Mouse (Mus musculus) left cerebral cortex, postnatal 14 days (tissue): ENCODE measurements around the gene Wee2. TPM values are rescaled to one million over a fixed set of nuclear protein-coding genes. Genes with fewer than 3 reads are reported as not detected.

Experiments
- DNase-seq, 2 experiments: peaks; one replicate each; pipeline ENCODE4 v3.0.0; 2021 to 2022; ENCODE audit warnings: low spot score in 2 of 2, mixed read lengths in 1 of 2
- intact Hi-C: fragments of 180-260 bp; cut with DNase I; formaldehyde crosslinking; loops from one replicate; pipeline ENCODE4 v1.15.1; 2025
- long read RNA-seq, 2 experiments: library from polyadenylated mRNA; stranded (forward); transcript quantifications; one replicate each; pipeline ENCODE4 v2.0.0; 2021
- total RNA-seq, 2 experiments: library from RNA; stranded (reverse); gene quantifications; 2 replicates each; pipeline ENCODE4 v1.2.3; 2021

Gene Wee2
- total RNA-seq: not detected
- long read RNA-seq, experiment 1: 0 reads
- long read RNA-seq, experiment 2: 0 reads

DNA sequence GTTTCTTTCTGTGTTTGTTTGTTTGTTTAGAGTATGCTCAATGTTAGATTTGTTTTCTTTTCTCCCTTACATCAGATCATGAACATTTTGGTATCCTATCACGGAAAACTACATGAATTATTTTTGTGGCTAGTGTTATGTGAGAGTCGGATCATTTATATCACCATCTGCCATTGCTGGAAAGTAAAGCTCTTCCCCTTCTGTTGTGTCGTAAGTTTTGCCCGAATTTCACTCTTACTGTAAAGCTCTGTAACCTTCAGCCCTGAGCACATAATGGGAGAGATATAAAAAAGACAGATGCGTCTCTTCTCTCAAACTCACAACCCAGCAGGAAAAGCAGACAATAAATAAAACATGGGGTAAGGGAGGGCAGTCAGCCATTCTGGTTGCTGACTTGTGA is at the start of gene Wee2:
TSS of gene Wee2 (plus strand) at position 153 of the 400 bp plus-strand sequence.
- no peak for DNase-seq
- intact Hi-C loops: loop anchor here (5.0 kb wide), 1 partner anchor 33 kb away; the partner anchor contains the start of gene Ssbp1

DNA sequence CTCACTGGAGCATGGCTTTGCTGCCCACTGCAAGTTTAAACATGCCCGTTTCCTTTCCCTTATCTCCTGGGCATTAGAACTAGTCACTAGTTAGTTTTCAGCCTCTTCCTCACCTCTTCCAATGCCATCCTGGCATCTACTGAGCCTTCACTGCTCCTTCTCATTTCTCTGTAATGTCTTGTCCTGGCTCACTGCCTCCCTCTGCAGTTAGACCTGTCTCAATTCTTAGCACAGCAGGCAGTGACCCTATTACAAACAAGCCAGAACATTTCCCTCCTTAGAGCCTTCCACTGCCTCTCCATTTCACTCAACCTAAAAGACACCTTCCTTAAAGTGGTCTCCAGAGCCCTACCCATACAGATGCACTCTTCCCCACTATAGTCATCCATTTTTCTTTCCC is 47.9 kb upstream of the Wee2 start:
- no peak for DNase-seq
- intact Hi-C loops: loop anchor here (10.0 kb wide), 1 partner anchor 796 kb away; the partner anchor contains the start of gene Ndufb2

DNA sequence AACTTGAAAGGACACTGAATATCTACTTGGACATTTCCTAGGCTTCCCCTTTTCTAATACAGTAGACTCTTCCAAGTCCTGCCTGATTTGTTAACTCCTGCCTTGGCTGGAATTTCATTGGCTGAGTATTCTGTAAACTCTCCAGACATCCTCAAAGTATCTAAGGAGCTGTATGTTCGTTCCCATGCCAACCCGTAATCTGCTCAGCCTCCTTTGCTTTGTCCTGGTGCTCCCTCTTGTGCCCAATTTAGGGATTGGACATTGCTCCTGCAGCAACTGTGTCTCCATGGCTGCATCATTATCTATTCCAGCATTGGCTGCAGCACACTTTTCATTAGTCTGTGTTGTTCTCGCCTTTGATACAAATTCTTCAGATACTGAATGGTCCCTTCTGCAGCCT is 45.7 kb upstream of the Wee2 start:
- intact Hi-C loops: loop anchor here (2.0 to 10.0 kb wide), 2 partner anchors 522 to 798 kb away; partner anchors contain the start of gene Ndufb2
- DNase-seq: peak; percentile 92 to 97

DNA sequence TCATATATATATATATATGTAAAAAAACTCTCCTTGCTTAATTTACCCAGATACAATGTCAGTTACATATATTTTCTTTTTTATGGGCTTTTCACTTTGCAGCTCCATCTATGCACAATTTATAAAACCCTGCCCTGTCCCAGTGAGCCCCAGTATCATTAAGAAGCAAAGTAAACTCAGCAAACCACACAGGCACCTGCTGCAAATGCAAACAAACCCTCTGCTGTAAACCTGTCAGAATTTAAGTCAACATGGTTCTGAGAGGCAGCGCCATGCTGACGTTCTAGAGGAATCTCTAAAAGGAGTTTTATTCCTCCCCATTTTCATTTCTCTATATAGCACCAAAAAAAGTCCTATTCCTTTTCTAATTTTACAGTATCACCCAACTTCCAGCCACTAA is 36.9 kb upstream of the Wee2 start:
- intact Hi-C loops: no loop called here
- no peak for DNase-seq

DNA sequence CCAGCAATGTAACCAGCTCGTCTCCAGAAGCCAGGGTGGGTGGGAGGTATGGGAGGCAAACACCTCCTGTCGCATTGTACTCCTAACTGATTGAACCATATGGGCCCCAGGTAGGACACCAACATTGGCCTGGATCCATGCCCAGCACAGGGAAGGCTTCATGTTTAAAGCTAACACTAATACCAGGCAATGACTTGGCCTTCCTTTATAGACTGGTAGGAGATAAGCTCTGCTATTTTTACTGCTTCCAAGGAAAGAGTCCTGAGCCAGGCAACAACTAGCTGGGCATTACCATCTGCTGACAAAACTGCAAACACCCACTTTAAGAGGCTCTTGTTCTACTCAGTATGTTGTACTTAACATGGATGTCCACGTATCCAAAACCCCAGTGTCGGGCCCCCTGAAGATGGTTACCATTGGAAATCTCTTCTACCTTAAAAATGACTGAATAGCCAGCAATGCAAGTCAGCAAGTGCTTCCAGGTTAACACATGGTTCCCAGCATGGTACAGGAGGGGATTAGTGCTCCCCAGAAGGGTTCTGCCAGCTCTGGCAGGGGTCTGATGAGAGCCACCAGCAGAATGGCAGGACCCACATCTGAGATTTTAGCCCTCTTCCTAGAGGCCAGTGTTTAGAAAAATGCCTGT is 35.1 kb upstream of the Wee2 start:
- no peak for DNase-seq
- intact Hi-C loops: no loop called here

DNA sequence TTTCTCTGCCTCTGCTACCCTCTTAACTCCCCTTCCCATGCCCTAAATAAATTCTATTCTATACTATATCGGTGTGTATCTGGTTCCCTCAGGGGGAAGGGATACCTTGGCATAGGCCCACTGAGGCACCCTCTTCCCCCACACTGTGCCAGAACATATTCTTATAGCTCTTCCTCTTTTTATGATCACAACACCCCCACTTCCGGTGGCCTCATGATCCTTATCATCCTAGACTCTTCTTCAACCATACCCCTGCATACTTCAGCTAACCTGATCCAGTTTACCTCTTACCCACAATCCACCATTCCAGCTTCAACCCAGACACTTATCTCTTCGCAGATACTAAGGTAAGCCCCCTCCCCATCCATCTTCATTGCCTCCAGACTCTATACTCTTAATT is 27.8 kb upstream of the Wee2 start:
- intact Hi-C loops: no loop called here
- no peak for DNase-seq

DNA sequence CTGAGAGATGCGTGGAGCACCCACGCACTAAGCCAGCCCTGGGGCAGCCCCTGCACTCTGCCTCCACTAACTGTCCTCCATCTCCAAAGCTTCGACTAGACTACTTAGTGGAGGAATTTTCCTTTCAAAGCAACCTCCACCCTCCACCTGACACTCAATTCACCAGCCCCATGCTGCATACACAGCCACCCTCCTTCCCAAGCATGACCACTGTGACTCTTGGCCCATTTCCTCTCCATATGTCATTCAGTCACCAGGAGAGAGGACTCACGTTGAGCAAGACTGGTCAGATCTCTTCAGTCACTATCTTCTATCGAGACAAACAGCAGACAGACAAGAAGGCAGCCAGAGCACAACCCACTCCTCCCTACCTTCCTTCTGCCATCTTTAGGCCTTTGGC is 25.8 kb upstream of the Wee2 start:
- intact Hi-C loops: no loop called here
- no peak for DNase-seq

DNA sequence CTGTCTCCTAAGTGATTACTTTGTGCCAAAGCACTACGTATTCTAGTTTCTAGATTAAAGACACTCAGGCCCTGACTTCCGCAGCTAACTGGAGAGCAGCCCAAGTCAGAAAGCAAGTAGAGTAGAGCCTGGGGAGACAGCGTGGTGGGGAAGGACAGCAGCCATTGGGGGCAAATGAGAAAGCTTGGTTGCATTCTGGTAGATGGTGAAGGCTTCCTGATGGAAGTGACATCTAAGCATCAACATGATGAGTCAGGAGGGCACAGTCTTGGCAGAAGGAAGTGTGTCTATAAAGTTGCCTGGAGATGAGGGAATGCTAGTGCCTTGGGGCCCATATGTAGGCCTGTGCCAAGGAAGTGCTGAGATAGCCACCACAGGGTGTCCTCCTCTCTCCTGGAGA is 25.3 kb upstream of the Wee2 start:
- intact Hi-C loops: no loop called here

DNA sequence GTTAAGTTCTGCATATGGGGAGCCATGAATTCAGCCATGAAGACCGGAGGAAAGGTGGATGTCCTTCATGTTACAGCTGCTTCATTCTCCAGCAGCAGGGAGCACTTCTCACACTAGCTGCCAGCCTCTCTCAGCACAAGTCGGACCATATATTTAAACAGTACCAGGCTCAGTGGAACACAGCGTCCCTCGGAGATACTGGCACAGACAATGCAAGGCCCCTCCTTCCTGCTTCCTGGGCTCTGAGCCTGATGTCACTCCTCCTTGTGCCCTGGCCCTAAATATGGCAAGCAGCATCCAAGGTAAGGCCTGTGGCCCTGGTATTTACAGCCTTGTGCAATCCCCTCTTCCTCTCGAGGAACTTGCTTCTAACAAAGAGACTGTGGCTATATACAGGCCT is 23.1 kb upstream of the Wee2 start:
- intact Hi-C loops: no loop called here

More for the DNA sequence above, 25.3 kb upstream of the Wee2 start:
- no peak for DNase-seq

DNA sequence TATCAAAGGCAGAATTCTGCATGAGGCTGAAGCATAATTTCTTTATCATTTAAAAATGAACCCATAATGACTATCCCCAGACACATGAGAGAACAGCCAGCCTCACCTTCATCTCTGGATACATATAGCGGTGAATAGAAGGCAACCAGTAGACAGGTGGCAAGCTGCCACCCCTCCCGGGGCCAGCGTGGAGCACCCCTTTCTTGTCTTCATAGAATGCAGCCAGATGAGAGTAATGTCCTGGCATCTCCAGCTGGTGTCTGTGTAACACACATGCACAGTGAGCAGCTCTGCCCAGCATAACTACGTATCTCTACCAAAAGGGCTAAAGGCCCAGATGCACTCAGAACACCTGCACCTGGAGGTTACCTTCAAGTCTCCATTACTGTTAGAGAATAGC is 20.5 kb upstream of the Wee2 start:
- intact Hi-C loops: no loop called here
- no peak for DNase-seq

More for the DNA sequence above, 23.1 kb upstream of the Wee2 start:
- DNase-seq: no peak

DNA sequence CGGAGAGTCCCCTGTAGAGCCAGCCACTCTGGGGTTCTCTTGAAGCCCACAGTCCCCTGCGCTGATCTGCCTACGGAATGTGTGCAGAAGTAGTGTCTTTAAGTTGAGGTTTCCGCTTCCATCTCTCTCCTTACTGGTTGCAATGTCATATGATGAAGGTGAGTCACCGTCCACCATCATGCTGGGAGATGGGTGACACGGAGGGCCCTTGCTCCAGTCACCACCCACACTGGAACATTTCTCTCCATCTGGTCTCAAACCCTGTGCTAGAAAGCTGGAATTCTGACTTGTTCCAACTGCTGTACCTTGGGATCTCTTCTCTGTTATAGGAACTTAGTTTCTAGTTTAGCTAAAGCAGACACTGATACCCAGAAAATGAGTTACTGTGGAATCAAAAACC is 17.8 kb upstream of the Wee2 start:
- no peak for DNase-seq
- intact Hi-C loops: no loop called here

DNA sequence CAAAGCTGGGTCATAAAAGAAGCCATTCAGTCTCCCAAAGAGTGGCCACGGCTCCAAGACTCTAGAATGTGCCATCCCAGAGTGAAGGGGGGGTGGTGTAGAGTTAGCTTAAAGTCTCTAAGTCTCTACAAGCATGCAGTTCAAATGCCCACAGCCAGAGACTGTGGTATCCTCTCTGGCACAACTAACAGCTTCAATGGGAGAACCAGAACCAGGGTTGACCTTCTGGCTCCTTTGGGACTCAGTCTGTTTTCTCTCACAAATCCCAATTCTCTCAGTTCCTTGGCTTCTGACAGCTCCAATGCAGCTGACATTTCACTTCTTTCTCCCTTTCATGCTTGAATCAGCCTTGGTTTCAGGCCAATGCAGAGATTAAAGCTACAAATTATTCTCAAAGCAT is 15.9 kb upstream of the Wee2 start:
- no peak for DNase-seq
- intact Hi-C loops: no loop called here

DNA sequence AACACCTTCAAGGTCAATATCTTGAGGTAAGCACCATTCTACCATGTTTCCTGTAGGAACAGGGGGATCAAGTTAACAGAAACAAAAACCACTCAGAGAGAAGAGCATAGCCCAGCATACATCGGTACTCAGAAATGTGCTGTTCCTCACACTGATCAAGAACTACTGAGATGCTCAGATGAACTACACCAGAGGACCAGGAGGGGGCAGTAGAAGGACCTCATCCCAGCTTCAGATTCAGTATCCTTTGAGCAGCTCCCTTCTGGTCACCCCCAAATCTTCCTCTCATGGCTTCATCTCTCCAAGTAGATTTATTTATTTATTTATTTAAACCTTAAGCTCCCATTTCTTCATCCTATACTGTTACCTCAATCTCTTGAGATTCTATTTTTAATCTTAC is 15.1 kb upstream of the Wee2 start:
- intact Hi-C loops: no loop called here
- peak; percentile 37 to 70 for DNase-seq

DNA sequence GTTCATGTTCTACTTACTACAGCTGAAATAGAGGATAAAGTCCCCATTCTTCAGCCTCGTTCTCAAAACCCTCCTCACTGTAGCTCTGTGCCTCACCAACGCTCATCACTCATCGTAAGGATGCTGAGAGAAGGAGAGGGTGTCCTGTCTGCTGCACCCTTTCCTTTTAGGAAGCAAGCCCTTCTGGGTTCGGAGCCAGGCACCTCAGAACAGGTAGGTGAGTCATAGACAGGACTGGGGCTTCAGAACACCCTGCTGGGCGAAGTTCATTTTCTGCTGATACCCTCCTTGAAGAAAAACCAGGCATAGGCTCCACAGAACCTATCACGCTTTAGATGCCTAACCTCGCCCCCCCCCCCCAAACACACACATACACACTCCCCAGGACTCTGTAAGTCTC is 11.4 kb upstream of the Wee2 start:
- intact Hi-C loops: no loop called here
- no peak for DNase-seq

DNA sequence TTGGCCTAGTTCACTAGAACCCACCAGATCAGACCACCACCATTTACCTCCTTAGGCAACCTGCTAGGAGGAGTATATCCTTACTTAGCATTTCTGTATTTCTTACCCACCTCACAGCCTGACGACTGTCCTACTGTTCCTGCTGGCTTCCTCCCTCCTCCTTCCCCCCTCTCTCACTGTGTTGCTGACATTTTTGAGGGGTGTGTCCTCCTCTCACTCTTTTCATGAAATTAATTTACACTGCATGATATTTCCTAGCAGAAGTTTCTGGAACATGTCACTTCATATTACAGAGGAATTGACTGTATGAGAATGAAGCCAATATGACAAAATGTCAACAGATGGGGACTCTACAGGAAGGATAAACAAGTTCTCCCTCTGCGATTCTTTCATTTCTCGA is 10.2 kb upstream of the Wee2 start:
- intact Hi-C loops: no loop called here
- DNase-seq: no peak

DNA sequence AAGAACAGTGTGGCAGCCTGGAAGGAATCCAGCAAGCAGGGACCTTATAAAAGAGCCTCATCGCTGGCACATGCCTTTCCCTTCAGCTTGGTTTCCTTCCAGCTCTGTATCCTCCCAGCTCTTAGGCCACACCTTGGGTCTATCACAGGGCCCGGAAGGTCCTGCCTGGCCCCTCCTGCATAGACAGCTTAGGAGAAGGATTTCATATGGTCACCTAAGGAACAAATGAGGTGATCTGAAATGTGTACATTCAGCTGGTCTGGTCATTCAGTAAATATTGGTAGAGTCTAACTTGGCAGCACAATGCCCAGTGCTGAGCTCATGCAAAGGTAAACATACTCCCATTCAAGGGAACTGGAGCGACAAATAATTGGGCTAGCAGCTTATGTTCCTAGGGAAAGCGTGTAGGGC is 9.4 kb upstream of the Wee2 start:
- intact Hi-C loops: no loop called here
- no peak for DNase-seq

DNA sequence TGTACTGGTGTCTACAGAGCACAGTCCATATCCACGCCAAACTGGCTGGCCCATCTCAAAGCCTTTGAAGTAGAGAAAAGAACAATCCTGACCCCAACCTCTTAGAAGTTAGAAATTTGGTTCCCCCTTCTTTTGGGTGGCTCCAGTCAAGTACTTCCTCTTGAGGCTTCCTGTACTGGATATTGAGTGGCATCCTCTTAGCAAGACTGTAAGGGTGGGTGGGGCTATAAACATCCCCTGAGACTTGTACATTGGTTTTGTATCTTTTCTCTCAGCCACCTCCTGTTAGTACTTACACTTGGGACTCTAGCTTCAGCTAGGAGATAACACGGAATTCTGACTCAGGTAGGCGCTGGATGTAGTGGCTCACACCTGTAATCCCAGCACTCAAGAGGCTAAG is 8.6 kb upstream of the Wee2 start:
- intact Hi-C loops: no loop called here
- DNase-seq: no peak

DNA sequence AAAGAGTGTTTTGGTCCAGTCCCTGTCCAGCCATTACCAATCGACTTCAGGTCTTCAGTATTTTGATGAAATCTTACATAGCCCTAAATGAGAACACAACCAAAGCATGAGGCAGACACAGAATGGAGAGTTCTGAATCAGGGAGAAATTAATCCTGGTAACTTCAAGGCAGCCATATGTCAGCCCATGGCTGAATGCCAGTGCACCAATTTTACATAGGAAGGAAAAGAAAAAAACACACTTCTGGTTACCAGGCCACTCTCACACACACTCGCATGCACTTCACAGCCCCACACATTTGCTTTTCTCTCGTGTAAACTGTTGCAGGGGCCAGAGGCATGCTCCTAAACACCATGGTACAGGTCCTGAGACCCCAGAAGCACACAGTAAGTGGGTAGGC is 8.0 kb upstream of the Wee2 start:
- DNase-seq: peak in 1 of 2 experiments; percentile 45
- intact Hi-C loops: no loop called here

DNA sequence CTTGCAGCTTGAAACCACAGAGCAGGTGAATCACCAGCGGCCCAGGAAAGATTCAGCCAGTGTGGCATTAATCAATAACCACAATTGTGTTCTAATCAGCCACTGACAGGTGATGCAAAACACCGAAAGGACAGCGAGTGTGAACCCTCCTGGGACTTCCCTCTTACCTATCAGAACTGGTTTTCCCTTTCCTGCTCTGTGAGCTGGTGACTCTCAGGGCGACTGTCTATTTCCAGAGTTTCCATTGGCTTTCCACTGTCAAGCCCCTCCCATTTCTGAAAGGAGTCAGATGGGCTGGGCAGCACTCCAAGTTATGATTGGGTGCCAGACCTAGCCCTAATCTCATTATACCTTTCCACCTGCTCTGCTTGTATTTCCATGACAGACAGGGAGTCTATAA is 7.5 kb upstream of the Wee2 start:
- intact Hi-C loops: no loop called here
- no peak for DNase-seq

DNA sequence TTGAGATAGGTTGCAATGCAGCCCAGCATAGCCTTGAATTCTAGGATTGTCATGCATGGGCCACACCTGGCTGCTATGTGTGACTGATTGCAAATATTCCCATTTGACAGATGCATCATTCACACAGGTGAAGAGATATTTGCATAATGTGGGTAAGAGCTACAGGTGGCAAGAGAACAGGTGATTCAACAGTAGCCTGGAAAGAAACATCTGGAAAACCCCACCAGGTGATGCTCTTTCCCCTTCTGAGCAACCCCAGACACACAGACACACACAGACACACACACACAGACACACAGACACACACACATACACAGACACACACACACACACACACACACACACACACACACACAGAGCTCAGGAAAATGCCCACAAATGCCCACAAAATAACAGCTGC is 7.1 kb upstream of the Wee2 start:
- intact Hi-C loops: no loop called here
- DNase-seq: no peak

DNA sequence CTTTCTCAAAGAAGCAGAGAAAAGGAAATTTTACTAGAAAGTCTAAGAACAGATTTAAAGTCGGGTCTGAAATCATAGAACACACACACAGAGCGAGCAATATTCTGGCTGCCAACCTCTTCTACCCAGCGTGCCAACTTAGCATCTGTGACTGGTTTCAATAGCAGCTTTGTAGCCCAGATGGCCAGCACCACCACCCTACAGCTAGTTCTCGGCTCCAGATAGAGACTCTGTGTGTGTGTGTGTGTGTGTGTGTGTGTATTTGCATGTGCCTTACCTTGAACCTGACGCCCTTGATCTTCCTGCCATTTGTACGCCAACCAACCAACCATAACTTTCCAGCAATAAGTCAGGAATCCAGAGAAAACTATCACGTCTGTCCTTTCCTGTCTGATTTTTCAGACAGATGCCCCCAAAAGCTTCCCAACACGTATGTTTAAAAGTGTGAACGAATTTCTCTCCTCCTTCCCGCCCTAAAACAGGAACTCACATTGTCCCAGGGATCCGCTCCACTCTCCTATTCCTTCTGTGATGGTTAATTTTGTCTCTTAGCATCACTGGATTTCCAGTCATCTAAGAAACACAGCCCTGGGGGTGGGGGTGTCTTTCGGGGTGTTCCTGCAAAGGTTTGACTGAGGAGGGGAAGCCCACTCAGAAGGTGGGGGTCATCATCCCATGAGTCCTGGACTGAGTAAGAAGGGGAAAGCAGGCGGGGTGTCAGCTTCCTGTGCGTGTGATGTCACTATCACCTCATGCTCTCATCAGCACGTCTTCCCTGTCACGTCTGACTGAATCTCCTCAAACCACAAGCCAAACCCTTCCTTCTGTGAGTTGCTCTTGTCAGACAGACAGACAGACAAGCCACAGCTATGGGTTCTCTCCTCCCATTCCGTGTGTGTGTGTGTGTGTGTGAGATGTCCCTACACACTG is 6.3 kb upstream of the Wee2 start:
- intact Hi-C loops: no loop called here
- DNase-seq: peak; percentile 66 to 79
